ENCODE assay signal across 11 mouse cellular contexts in the genomic region with DNA sequence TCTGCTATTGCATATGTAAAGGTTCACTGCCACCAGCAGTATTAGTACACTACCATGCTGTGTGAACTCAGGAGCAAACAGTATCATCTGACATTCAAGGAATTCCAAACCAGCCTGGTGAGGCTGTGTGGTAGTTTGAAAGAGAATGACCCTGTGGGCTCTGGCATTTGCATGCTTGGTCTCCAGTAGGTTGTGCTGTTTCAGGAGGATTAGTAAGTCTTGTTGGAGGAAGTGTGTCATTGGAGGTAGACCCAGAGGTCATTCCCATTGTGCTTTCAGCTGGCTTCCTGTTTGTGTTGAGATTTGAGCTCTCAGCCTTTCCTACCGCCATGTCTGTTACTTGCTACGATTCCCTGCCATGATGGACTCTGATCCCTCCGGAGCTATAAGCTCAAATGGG.
"Had no signal": no experiment of that assay in that cellular context is flagged by ENCODE, and none has a peak within 500 bp of the region (broad histone marks: within the 10 kb centered on the region; RNA-seq: fewer than 3 reads in every experiment).

No protein-coding gene starts in this region.

- DNase-seq: kidney, adult 2 months; kidney, postnatal 36 days; layer of hippocampus, adult 9-11 months; layer of hippocampus, postnatal 36 days; lung, adult 2 months; thymus, adult 2 months; thymus, postnatal 25 days had no signal

- H3K9me3 ChIP-seq: limb, embryonic 12.5 days; midbrain, embryonic 13.5 days; neural tube, embryonic 12.5 days had no signal

- H3K27ac ChIP-seq: limb, embryonic 12.5 days; liver, embryonic 14.5 days; midbrain, embryonic 13.5 days; neural tube, embryonic 12.5 days had no signal

- H3K36me3 ChIP-seq: limb, embryonic 12.5 days; midbrain, embryonic 13.5 days; neural tube, embryonic 12.5 days had no signal

- H3K27me3 ChIP-seq: neural tube, embryonic 12.5 days had no signal

- H3K9ac ChIP-seq: limb, embryonic 12.5 days; liver, embryonic 14.5 days; midbrain, embryonic 13.5 days; neural tube, embryonic 12.5 days had no signal

- H3K4me3 ChIP-seq: limb, embryonic 12.5 days; midbrain, embryonic 13.5 days; neural tube, embryonic 12.5 days had no signal

- ATAC-seq: midbrain, embryonic 13.5 days had no signal

- H3K4me2 ChIP-seq: limb, embryonic 12.5 days; midbrain, embryonic 13.5 days; neural tube, embryonic 12.5 days had no signal
